Mouse (Mus musculus) forebrain, embryonic 12.5 days (tissue): ENCODE measurements around the gene Pigw. TPM values are rescaled to one million over a fixed set of nuclear protein-coding genes. Genes with fewer than 3 reads are reported as not detected.
"Not testable (repeated sequence)": the region's sequence is repeated elsewhere in the genome, so short reads cannot be mapped to it uniquely, and the experiment has no call there.

Experiments used
- ATAC-seq: fragments of 200-750 bp; cut with Nextera tagmentation; 2 replicates; pipeline ENCODE4 v1.8.0; 2017; ENCODE audit warnings: moderate TSS enrichment; ENCODE audit not compliant: low FRiP score
- H3K27ac ChIP-seq: fragments of 300-500 bp; sonication (generic); 2 replicates; pipeline ENCODE4 v1.5.1; 2016; ENCODE audit warnings: mild to moderate bottlenecking
- H3K27me3 ChIP-seq: fragments of 300-500 bp; sonication (generic); 2 replicates; pipeline ENCODE4 v1.6.1; 2016; ENCODE audit warnings: mild to moderate bottlenecking
- H3K36me3 ChIP-seq: fragments of 300-500 bp; sonication (generic); replicated peaks from 2 replicates; pipeline ENCODE4 v1.6.1; 2016; ENCODE audit warnings: mild to moderate bottlenecking
- H3K4me1 ChIP-seq: fragments of 300-500 bp; sonication (generic); 2 replicates; pipeline ENCODE4 v1.6.1; 2016
- H3K4me2 ChIP-seq: fragments of 300-500 bp; sonication (generic); 2 replicates; pipeline ENCODE4 v1.6.1; 2016; ENCODE audit warnings: mild to moderate bottlenecking, moderate library complexity
- H3K4me3 ChIP-seq: fragments of 300-500 bp; sonication (generic); replicated peaks from 2 replicates; pipeline ENCODE4 v1.5.1; 2016; ENCODE audit warnings: mild to moderate bottlenecking
- H3K9ac ChIP-seq: fragments of 300-500 bp; sonication (generic); 2 replicates; pipeline ENCODE4 v1.6.1; 2016; ENCODE audit warnings: mild to moderate bottlenecking
- H3K9me3 ChIP-seq: fragments of 300-500 bp; sonication (generic); 2 replicates; pipeline ENCODE4 v1.6.1; 2016
- WGBS: fragments of 180-500 bp; shearing (Covaris S2); methylation state at CpG from one replicate; pipeline ENCODE4 v1.1.7; 2016; 5-methylcytosine and 5-hydroxymethylcytosine counted together
- microRNA-seq: library from miRNA; unstranded; fragments of <30 nt; microRNA quantifications from one replicate; pipeline ENCODE4, GENCODE M21; 2017
- polyA plus RNA-seq: library from polyadenylated mRNA; unstranded; fragments of >200 nt; fragmentation: Nextera tagmentation; extraction: Ambion mirVana; gene quantifications from 2 replicates; pipeline ENCODE4 v1.2.1, GENCODE M21; 2016

Gene Pigw
- polyA plus RNA-seq, 1 experiment from 2014 or later, result 3.5 TPM

DNA sequence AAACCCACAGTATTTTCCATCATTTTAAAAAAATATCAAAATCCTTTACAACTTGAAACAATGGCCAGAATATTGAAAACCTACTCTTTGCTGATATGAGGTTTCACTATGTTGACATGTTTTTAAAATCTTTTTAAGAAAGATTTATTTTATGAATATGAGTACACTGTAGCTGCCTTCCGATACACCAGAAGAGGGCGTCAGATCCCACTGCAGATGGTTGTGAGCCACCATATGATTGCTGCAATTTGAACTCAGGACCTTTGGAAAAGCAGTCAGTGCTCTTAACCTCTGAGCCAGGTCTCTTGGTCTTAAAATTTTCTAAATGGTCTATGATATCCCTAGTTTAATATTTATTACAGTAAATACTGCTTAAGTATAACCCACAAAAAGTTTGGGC, 40.8 kb downstream of the Pigw start:
- H3K4me2 ChIP-seq, result no peak overlapping the region
- H3K27me3 ChIP-seq, result no peaks in the 10 kb centered on the region
- H3K9me3 ChIP-seq, result no peaks in the 10 kb centered on the region
- no peak for ATAC-seq
- peaks cover 75% of the 10 kb centered on the region for H3K36me3 ChIP-seq
- H3K4me1 ChIP-seq, result no peaks in the 10 kb centered on the region
- H3K4me3 ChIP-seq, result no peak overlapping the region
- 90% methylated on average over 2 of the region's 2 CpGs for WGBS
- H3K9ac ChIP-seq, result no peak overlapping the region
- H3K27ac ChIP-seq, result no peak overlapping the region

- H3K27me3 ChIP-seq, H3K9me3 ChIP-seq, H3K9ac ChIP-seq, ATAC-seq: not testable (repeated sequence)
- Histone ChIP-seq H3K27ac (0 out of 2 replicates have a peak overlapping the region, but pooled peaks have one; percentile 38), H3K4me1 (peaks cover 16% of the 10 kb centered on the region), H3K4me3 (peak overlapping the region; percentile 63), H3K4me2 (peak overlapping the region; percentile 94), H3K36me3 (peaks cover 39% of the 10 kb centered on the region)
- 78% methylated on average over 11 of the region's 11 CpGs for WGBS
Measured at GRCm38 (mm10) chr11:84829495-84829894, 50.6 kb downstream of the Pigw start.

DNA sequence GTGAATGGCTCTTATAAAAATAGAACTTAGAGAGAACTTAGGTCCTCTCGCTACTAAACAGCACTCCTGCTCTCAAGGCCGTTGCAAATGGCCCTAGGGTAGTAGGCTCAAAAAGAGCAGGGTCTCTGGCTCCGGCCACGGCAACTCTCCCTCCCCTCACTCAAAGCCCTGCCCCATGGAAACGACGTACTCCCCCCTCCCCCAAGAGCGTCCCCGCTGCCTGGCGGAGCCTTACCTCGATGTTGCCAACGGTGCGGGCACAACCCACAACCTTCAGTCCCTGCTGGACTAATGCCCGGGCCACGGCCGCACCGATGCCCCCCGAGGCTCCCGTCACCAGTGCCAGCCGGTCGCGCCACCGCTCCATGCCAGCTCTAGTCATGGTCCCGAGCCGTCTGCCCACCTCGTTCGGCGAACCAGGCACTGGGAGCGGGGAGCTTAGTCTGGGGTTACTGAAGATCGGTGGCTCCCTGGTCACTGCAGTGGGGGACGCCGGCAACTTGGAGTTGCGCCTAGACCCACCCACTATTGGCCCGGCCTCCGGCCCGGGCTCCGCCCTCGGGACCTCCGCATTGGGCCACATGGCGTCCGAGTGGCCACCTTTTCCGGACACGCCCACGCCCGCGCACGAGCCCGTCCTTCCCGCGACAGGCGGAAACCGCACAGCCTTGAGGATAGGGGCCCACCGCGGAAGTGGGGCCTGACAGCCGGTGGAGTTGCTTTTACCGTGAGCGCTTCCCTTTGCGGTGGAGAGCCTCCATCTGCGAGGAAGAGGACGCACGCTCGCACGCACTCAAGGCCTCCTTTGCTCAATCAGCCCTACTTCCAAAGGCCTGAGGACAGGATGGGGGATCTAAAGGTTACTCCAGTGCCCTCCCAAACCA, 51.3 kb downstream of the Pigw start, which contains the start of gene Dhrs11:
Dhrs11 (minus strand) TSS at position 479 of the 884 bp plus-strand sequence.
- Histone ChIP-seq H3K9ac (peak within 1 kb of the TSS; percentile 76), H3K4me2 (peak within 1 kb of the TSS; percentile 94), H3K27me3 (no peaks in the 10 kb centered on the region), H3K36me3 (peaks cover 32% of the 10 kb centered on the region), H3K9me3 (no peaks in the 10 kb centered on the region), H3K4me3 (peak within 1 kb of the TSS; percentile 63), H3K4me1 (peaks cover 16% of the 10 kb centered on the region), H3K27ac (peak within 1 kb of the TSS; percentile 38; the same call in 1 of the 2 replicates)
- under 1% methylated on average over 62 of the region's 62 CpGs for WGBS
- ATAC-seq, result peak; percentile 93

- H3K4me2 ChIP-seq, result peak overlapping the region; percentile 94
- ATAC-seq, result no peak
- H3K4me1 ChIP-seq, result peaks cover 16% of the 10 kb centered on the region
- H3K9ac ChIP-seq, result 0 out of 2 replicates have a peak overlapping the region, but pooled peaks have one; percentile 76
- 44% methylated on average over 3 of the region's 3 CpGs for WGBS
- H3K27me3 ChIP-seq, result no peaks in the 10 kb centered on the region
- H3K4me3 ChIP-seq, result peak overlapping the region; percentile 63
- H3K36me3 ChIP-seq, result peaks cover 27% of the 10 kb centered on the region
- H3K27ac ChIP-seq, result no peak overlapping the region
- no peaks in the 10 kb centered on the region for H3K9me3 ChIP-seq
Measured at GRCm38 (mm10) chr11:84827901-84828503, 52.1 kb downstream of the Pigw start.

GRCm38 (mm10) chr11:84827492-84827891, 52.6 kb downstream of the Pigw start:
- no peak for ATAC-seq
- Histone ChIP-seq H3K4me1 (peaks cover 16% of the 10 kb centered on the region), H3K27me3 (no peaks in the 10 kb centered on the region), H3K9me3 (no peaks in the 10 kb centered on the region), H3K4me2 (no peak overlapping the region), H3K9ac (no peak overlapping the region), H3K36me3 (peaks cover 23% of the 10 kb centered on the region), H3K4me3 (no peak overlapping the region), H3K27ac (no peak overlapping the region)

Small RNAs within 50 kb of the gene (microRNA-seq; reads per million reads assigned to microRNA genes)
- not detected for gene Gm23564

Other genes with a start within 250 kb of the Pigw start
- 10.5 and 10.7 TPM in 2 replicates for gene Mrm1, start 60.8 kb downstream of the Pigw start, polyA plus RNA-seq
- 4.8 and 5.8 TPM in 2 replicates for gene Dhrs11, start 51.3 kb downstream of the Pigw start, polyA plus RNA-seq
- gene Ggnbp2, start 9.5 kb downstream of the Pigw start, polyA plus RNA-seq, result 64.9 and 71.6 TPM in 2 replicates
- gene Myo19, start 137 bp downstream of the Pigw start, polyA plus RNA-seq, result 8.3 and 9.7 TPM in 2 replicates
- 65.9 and 67.6 TPM in 2 replicates for gene Znhit3, start 36.1 kb upstream of the Pigw start, polyA plus RNA-seq
- gene Car4, start 77.5 kb upstream of the Pigw start, polyA plus RNA-seq, result 1.4 and 1.6 TPM in 2 replicates